In the genomic region with DNA sequence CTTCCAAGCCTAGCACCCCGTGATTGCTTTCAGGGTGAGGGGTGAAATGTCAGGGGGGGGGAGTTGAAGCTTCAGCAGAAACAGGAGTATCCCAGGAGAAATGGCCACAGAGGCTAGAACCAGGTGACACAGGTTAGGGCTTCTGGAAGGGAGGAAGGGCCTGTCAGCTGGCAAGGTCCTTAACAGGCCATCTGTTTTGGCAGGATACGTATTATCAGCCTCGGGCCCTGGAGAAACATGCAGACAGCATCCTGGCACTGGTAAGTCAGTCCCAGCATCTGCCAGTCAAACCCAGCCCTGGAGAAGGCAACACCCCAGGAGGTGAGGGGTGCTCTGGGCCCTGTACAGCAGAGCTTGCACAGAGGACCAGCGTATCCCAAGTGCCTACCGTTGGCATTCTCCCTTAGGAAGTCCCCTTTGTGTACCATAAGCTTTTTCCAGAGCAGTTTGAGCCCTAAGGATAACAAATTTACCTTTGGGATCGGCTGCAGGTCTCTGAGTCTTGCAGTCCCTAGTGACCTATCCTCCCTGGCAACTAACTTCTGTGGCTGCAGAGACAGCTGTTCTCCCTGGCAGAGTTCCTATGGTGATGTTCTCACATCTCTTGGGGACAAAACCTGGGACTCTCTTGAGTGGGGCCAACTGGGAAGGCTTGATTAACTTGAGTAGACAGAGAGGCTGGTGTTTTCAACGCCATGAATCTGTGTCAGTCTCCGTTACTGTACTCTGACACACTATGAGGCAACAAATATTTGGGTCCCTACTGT, we compare ENCODE assay signal across 8 mouse cellular contexts. TPM values are rescaled to one million over a fixed set of nuclear protein-coding genes. Genes with fewer than 3 reads are reported as not detected.
DNase-seq lines count a peak whose midpoint lies in the region; ATAC-seq and TF ChIP-seq lines count a peak whose summit lies in the region.

No protein-coding gene starts in this region.

- 65% methylated on average over 8 of the region's 8 CpGs for WGBS in kidney, postnatal 0 days
- WGBS in forebrain, postnatal 0 days, result 44% methylated on average over 8 of the region's 8 CpGs
- WGBS in limb, embryonic 13.5 days, result 69% methylated on average over 8 of the region's 8 CpGs
- 46% methylated on average over 8 of the region's 8 CpGs for WGBS in neural tube, embryonic 15.5 days

- peak overlapping the region; percentile 62 for H3K4me2 ChIP-seq in kidney, postnatal 0 days (ENCODE audit: low read length)
- H3K4me2 ChIP-seq in forebrain, postnatal 0 days (ENCODE audit: low read depth), result peak overlapping the region; percentile 61
- peak overlapping the region; percentile 65 for H3K4me2 ChIP-seq in limb, embryonic 13.5 days (replicated peaks)
- H3K4me2 ChIP-seq in neural tube, embryonic 15.5 days, result peak overlapping the region; percentile 68

- H3K4me1 ChIP-seq in kidney, postnatal 0 days (replicated peaks; ENCODE audit: insufficient read depth, low read length), result peaks cover 7% of the 10 kb centered on the region; the same call in 1 of the 2 replicates
- peaks cover 3% of the 10 kb centered on the region; the same call in 1 of the 2 replicates for H3K4me1 ChIP-seq in forebrain, postnatal 0 days (ENCODE audit: insufficient read depth)
- H3K4me1 ChIP-seq in limb, embryonic 13.5 days, result peaks cover 9% of the 10 kb centered on the region
- H3K4me1 ChIP-seq in neural tube, embryonic 15.5 days, result peaks cover 15% of the 10 kb centered on the region

- peak overlapping the region; percentile 97; the same call in 1 of the 2 replicates for H3K27ac ChIP-seq in kidney, postnatal 0 days
- peak overlapping the region; percentile 99; the same call in 1 of the 2 replicates for H3K27ac ChIP-seq in forebrain, postnatal 0 days (ENCODE audit: low read depth, low read length)
- H3K27ac ChIP-seq in limb, embryonic 13.5 days, result 0 out of 2 replicates have a peak overlapping the region, but pooled peaks have one; percentile 94
- H3K27ac ChIP-seq in neural tube, embryonic 15.5 days (replicated peaks), result peak overlapping the region; percentile 99

- peaks cover 20% of the 10 kb centered on the region; the same call in 1 of the 2 replicates for H3K36me3 ChIP-seq in kidney, postnatal 0 days (ENCODE audit: insufficient read depth, low read length)
- peaks cover 31% of the 10 kb centered on the region for H3K36me3 ChIP-seq in forebrain, postnatal 0 days (ENCODE audit: insufficient read depth)
- H3K36me3 ChIP-seq in limb, embryonic 13.5 days, result peaks cover 43% of the 10 kb centered on the region
- peaks cover 43% of the 10 kb centered on the region for H3K36me3 ChIP-seq in neural tube, embryonic 15.5 days

- ATAC-seq in kidney, postnatal 0 days (replicated peaks; ENCODE audit: low FRiP score, low read depth), result no peak
- no peak for ATAC-seq in forebrain, postnatal 0 days
- no peak for ATAC-seq in limb, embryonic 13.5 days (ENCODE audit: low FRiP score, low read depth)
- ATAC-seq in neural tube, embryonic 15.5 days (ENCODE audit: low FRiP score), result no peak
- no peak for ATAC-seq in monocyte, adult 5-6 weeks (replicated peaks; ENCODE audit: insufficient number of reproducible peaks, low FRiP score, low TSS enrichment, poor library complexity, severe bottlenecking)

- no peaks in the 10 kb centered on the region for H3K9me3 ChIP-seq in kidney, postnatal 0 days (replicated peaks; ENCODE audit: low read length)
- no peaks in the 10 kb centered on the region for H3K9me3 ChIP-seq in forebrain, postnatal 0 days (ENCODE audit: low read length)
- no peaks in the 10 kb centered on the region for H3K9me3 ChIP-seq in limb, embryonic 13.5 days
- H3K9me3 ChIP-seq in neural tube, embryonic 15.5 days (replicated peaks), result no peaks in the 10 kb centered on the region

- TF ChIP-seq CTCF in kidney, postnatal 0 days (IDR thresholded peaks at IDR 0.05; ENCODE audit: low read depth), result no peak
- TF ChIP-seq CTCF in forebrain, postnatal 0 days (IDR thresholded peaks at IDR 0.05; ENCODE audit: low read depth), result no peak

- no peak for DNase-seq in kidney, postnatal 0 days (ENCODE audit: low spot score)
- DNase-seq in kidney, adult 11 months, result no peak
- DNase-seq in cerebellum, adult 11 months, result peak; percentile 86
- no peak for DNase-seq in forebrain, postnatal 0 days
- no peak for DNase-seq in thymus, postnatal 0 days (ENCODE audit: low spot score)

- no peaks in the 10 kb centered on the region for H3K27me3 ChIP-seq in kidney, postnatal 0 days (ENCODE audit: insufficient read depth, low read length)
- H3K27me3 ChIP-seq in forebrain, postnatal 0 days (ENCODE audit: insufficient read depth, low read length), result no peaks in the 10 kb centered on the region
- no peaks in the 10 kb centered on the region for H3K27me3 ChIP-seq in limb, embryonic 13.5 days
- H3K27me3 ChIP-seq in neural tube, embryonic 15.5 days (replicated peaks), result no peaks in the 10 kb centered on the region

- peak overlapping the region; percentile 62 for H3K4me3 ChIP-seq in kidney, postnatal 0 days (replicated peaks; ENCODE audit: low read depth, low read length)
- peak overlapping the region; percentile 71 for H3K4me3 ChIP-seq in forebrain, postnatal 0 days (ENCODE audit: low read depth, low read length)
- peak overlapping the region; percentile 64 for H3K4me3 ChIP-seq in limb, embryonic 13.5 days
- H3K4me3 ChIP-seq in neural tube, embryonic 15.5 days (replicated peaks), result peak overlapping the region; percentile 69

- H3K9ac ChIP-seq in kidney, postnatal 0 days (ENCODE audit: low read depth, low read length), result peak overlapping the region; percentile 93
- H3K9ac ChIP-seq in forebrain, postnatal 0 days, result peak overlapping the region; percentile 90
- peak overlapping the region; percentile 86 for H3K9ac ChIP-seq in limb, embryonic 13.5 days
- peak overlapping the region; percentile 95 for H3K9ac ChIP-seq in neural tube, embryonic 15.5 days (replicated peaks)

RNA-seq across cellular contexts. Expression of a gene that starts 1.3 kb away (rescaled TPM):
- 109 and 113 TPM in 2 replicates for polyA plus RNA-seq in kidney, postnatal 0 days (2015; fragmentation: Nextera tagmentation; extraction: Ambion mirVana)
- total RNA-seq in forebrain, postnatal 0 days (2014; rRNA removed), result 139 and 202 TPM in 2 replicates
- polyA plus RNA-seq in forebrain, postnatal 0 days (2015; fragmentation: Nextera tagmentation; extraction: Ambion mirVana), result 92.8 and 96.3 TPM in 2 replicates
- polyA plus RNA-seq in limb, embryonic 13.5 days (2015; fragmentation: Nextera tagmentation; extraction: Ambion mirVana), result 93.1 and 94.9 TPM in 2 replicates
- polyA plus RNA-seq in neural tube, embryonic 15.5 days (2015; fragmentation: Nextera tagmentation; extraction: Ambion mirVana), result 110 TPM in 2 replicates
- 85.3 and 90.6 TPM in 2 replicates for polyA plus RNA-seq in thymus, postnatal 0 days (2015; fragmentation: Nextera tagmentation; extraction: Ambion mirVana)
- 24.3 to 47.0 TPM (median 28.3 TPM) in 3 replicates for total RNA-seq in monocyte, adult 5-6 weeks (2017)

RNA-seq across cellular contexts. Expression of a gene that starts 4.9 kb away (rescaled TPM):
- not detected in 2 replicates for polyA plus RNA-seq in kidney, postnatal 0 days (2015; fragmentation: Nextera tagmentation; extraction: Ambion mirVana)
- 0.23 TPM in 1 of 2 replicates, not detected in the other for total RNA-seq in forebrain, postnatal 0 days (2014; rRNA removed)
- polyA plus RNA-seq in forebrain, postnatal 0 days (2015; fragmentation: Nextera tagmentation; extraction: Ambion mirVana), result not detected in 2 replicates
- polyA plus RNA-seq in limb, embryonic 13.5 days (2015; fragmentation: Nextera tagmentation; extraction: Ambion mirVana), result 0.17 and 0.28 TPM in 2 replicates
- 0.32 TPM in 1 of 2 replicates, not detected in the other for polyA plus RNA-seq in neural tube, embryonic 15.5 days (2015; fragmentation: Nextera tagmentation; extraction: Ambion mirVana)
- polyA plus RNA-seq in thymus, postnatal 0 days (2015; fragmentation: Nextera tagmentation; extraction: Ambion mirVana), result 0.12 TPM in 1 of 2 replicates, not detected in the other
- 0.39 TPM in 1 of 3 replicates, not detected in the others for total RNA-seq in monocyte, adult 5-6 weeks (2017)

RNA-seq across cellular contexts. Expression of a gene that starts 12.5 kb away (rescaled TPM):
- 7.6 and 7.8 TPM in 2 replicates for polyA plus RNA-seq in kidney, postnatal 0 days (2015; fragmentation: Nextera tagmentation; extraction: Ambion mirVana)
- 3.8 TPM in 1 of 2 replicates, not detected in the other for total RNA-seq in forebrain, postnatal 0 days (2014; rRNA removed)
- 1.2 and 1.6 TPM in 2 replicates for polyA plus RNA-seq in forebrain, postnatal 0 days (2015; fragmentation: Nextera tagmentation; extraction: Ambion mirVana)
- polyA plus RNA-seq in limb, embryonic 13.5 days (2015; fragmentation: Nextera tagmentation; extraction: Ambion mirVana), result 0.57 and 0.65 TPM in 2 replicates
- polyA plus RNA-seq in neural tube, embryonic 15.5 days (2015; fragmentation: Nextera tagmentation; extraction: Ambion mirVana), result 0.74 and 2.8 TPM in 2 replicates
- polyA plus RNA-seq in thymus, postnatal 0 days (2015; fragmentation: Nextera tagmentation; extraction: Ambion mirVana), result 0.55 and 0.60 TPM in 2 replicates
- 2.3 TPM in 1 of 3 replicates, not detected in the others for total RNA-seq in monocyte, adult 5-6 weeks (2017)

RNA-seq across cellular contexts. Expression of a gene that starts 13.6 kb away (rescaled TPM):
- polyA plus RNA-seq in kidney, postnatal 0 days (2015; fragmentation: Nextera tagmentation; extraction: Ambion mirVana), result 1.3 and 1.6 TPM in 2 replicates
- total RNA-seq in forebrain, postnatal 0 days (2014; rRNA removed), result 0.38 and 3.9 TPM in 2 replicates
- 2.9 and 3.9 TPM in 2 replicates for polyA plus RNA-seq in forebrain, postnatal 0 days (2015; fragmentation: Nextera tagmentation; extraction: Ambion mirVana)
- polyA plus RNA-seq in limb, embryonic 13.5 days (2015; fragmentation: Nextera tagmentation; extraction: Ambion mirVana), result 2.0 and 3.4 TPM in 2 replicates
- 0.65 and 1.3 TPM in 2 replicates for polyA plus RNA-seq in neural tube, embryonic 15.5 days (2015; fragmentation: Nextera tagmentation; extraction: Ambion mirVana)
- polyA plus RNA-seq in thymus, postnatal 0 days (2015; fragmentation: Nextera tagmentation; extraction: Ambion mirVana), result 0.89 and 1.0 TPM in 2 replicates
- not detected in 3 replicates for total RNA-seq in monocyte, adult 5-6 weeks (2017)

RNA-seq across cellular contexts. Expression of a gene that starts 17.7 kb away (rescaled TPM):
- not detected in 2 replicates for polyA plus RNA-seq in kidney, postnatal 0 days (2015; fragmentation: Nextera tagmentation; extraction: Ambion mirVana)
- total RNA-seq in forebrain, postnatal 0 days (2014; rRNA removed), result not detected in 2 replicates
- not detected in 2 replicates for polyA plus RNA-seq in forebrain, postnatal 0 days (2015; fragmentation: Nextera tagmentation; extraction: Ambion mirVana)
- polyA plus RNA-seq in limb, embryonic 13.5 days (2015; fragmentation: Nextera tagmentation; extraction: Ambion mirVana), result not detected in 2 replicates
- polyA plus RNA-seq in neural tube, embryonic 15.5 days (2015; fragmentation: Nextera tagmentation; extraction: Ambion mirVana), result not detected in 2 replicates
- polyA plus RNA-seq in thymus, postnatal 0 days (2015; fragmentation: Nextera tagmentation; extraction: Ambion mirVana), result 0.37 TPM in 1 of 2 replicates, not detected in the other
- total RNA-seq in monocyte, adult 5-6 weeks (2017), result not detected in 3 replicates
